Mouse (Mus musculus) lung, postnatal 0 days (tissue): Measurements from ENCODE around the gene Ccdc91. TPM values are rescaled to one million over a fixed set of nuclear protein-coding genes. Genes with fewer than 3 reads are reported as not detected.

Experiments used
- ATAC-seq: fragments of 200-750 bp; cut with Nextera tagmentation; 2 replicates; pipeline ENCODE4 v1.8.0; 2017; ENCODE audit warnings: moderate library complexity
- DNase-seq: peaks from one replicate; pipeline ENCODE4 v3.0.0-alpha.2; 2016; ENCODE audit warnings: low spot score
- H3K27ac ChIP-seq: fragments of 300-500 bp; sonication (generic); 2 replicates; pipeline ENCODE4 v1.5.1; 2014; ENCODE audit warnings: antibody characterized with exemption, mild to moderate bottlenecking, low read length, mixed read lengths
- H3K27me3 ChIP-seq: fragments of 300-500 bp; sonication (generic); replicated peaks from 2 replicates; pipeline ENCODE4 v1.6.1; 2014; ENCODE audit warnings: low read length, mixed read lengths; ENCODE audit not compliant: insufficient read depth
- H3K36me3 ChIP-seq: fragments of 300-500 bp; sonication (generic); 2 replicates; pipeline ENCODE4 v1.6.1; 2014; ENCODE audit warnings: low read length, mixed read lengths; ENCODE audit not compliant: insufficient read depth
- H3K4me1 ChIP-seq: fragments of 300-500 bp; sonication (generic); 2 replicates; pipeline ENCODE4 v1.6.1; 2014; ENCODE audit warnings: antibody characterized with exemption, low read depth, low read length, mixed read lengths; ENCODE audit not compliant: insufficient read depth
- H3K4me2 ChIP-seq: fragments of 300-500 bp; sonication (generic); replicated peaks from 2 replicates; pipeline ENCODE4 v1.6.1; 2014; ENCODE audit warnings: low read depth, mild to moderate bottlenecking, low read length, moderate library complexity, mixed read lengths
- H3K4me3 ChIP-seq: fragments of 300-500 bp; sonication (generic); 2 replicates; pipeline ENCODE4 v1.5.1; 2014; ENCODE audit warnings: low read depth, low read length
- H3K9ac ChIP-seq: fragments of 300-500 bp; sonication (generic); replicated peaks from 2 replicates; pipeline ENCODE4 v1.6.1; 2014; ENCODE audit warnings: low read depth, mild to moderate bottlenecking
- H3K9me3 ChIP-seq: fragments of 300-500 bp; sonication (generic); 2 replicates; pipeline ENCODE4 v1.6.1; 2016; ENCODE audit warnings: low read length, mixed read lengths
- CTCF ChIP-seq: IDR thresholded peaks from 2 replicates; pipeline ENCODE4 v1.5.1; 2016; ENCODE audit warnings: antibody characterized with exemption, mild to moderate bottlenecking
- EP300 ChIP-seq: IDR thresholded peaks from 2 replicates; pipeline ENCODE4 v1.6.1; 2016; ENCODE audit warnings: antibody characterized with exemption, mild to moderate bottlenecking, control low read depth
- WGBS: fragments of 180-500 bp; shearing (Covaris S2); extraction: QIAGEN DNeasy Blood & Tissue Kit; methylation state at CpG from one replicate; pipeline ENCODE4 v1.1.7; 2014; 5-methylcytosine and 5-hydroxymethylcytosine counted together
- polyA plus RNA-seq: library from polyadenylated mRNA; unstranded; fragments of >200 nt; fragmentation: Nextera tagmentation; extraction: Ambion mirVana; gene quantifications from 2 replicates; pipeline ENCODE4 v1.2.1, GENCODE M21; 2015

Gene Ccdc91
- polyA plus RNA-seq, 1 experiment from 2014 or later: 23.9 TPM

- Histone ChIP-seq H3K27ac (no peak overlapping the region), H3K36me3 (no peaks in the 10 kb centered on the region), H3K27me3 (no peaks in the 10 kb centered on the region), H3K4me1 (no peaks in the 10 kb centered on the region), H3K4me3 (no peak overlapping the region), H3K4me2 (no peak overlapping the region), H3K9ac (no peak overlapping the region), H3K9me3 (no peaks in the 10 kb centered on the region)
- TF ChIP-seq CTCF: no peak
- ATAC-seq (no peak), DNase-seq (no peak)
Measured at GRCm38 (mm10) chr6:147644391-147644790, 168.8 kb downstream of the Ccdc91 start.

- no peaks in the 10 kb centered on the region for H3K36me3 ChIP-seq
- TF ChIP-seq EP300 (no peak), CTCF (no peak)
- H3K9me3 ChIP-seq: no peaks in the 10 kb centered on the region
- DNase-seq (no peak), ATAC-seq (no peak)
- no peak overlapping the region for H3K4me2 ChIP-seq
- H3K4me3 ChIP-seq: no peak overlapping the region
- 74% methylated on average over 11 of the region's 11 CpGs for WGBS
- no peak overlapping the region for H3K27ac ChIP-seq
- no peak overlapping the region for H3K9ac ChIP-seq
- H3K27me3 ChIP-seq: no peaks in the 10 kb centered on the region
- no peaks in the 10 kb centered on the region for H3K4me1 ChIP-seq
Measured at GRCm38 (mm10) chr6:147646401-147646968, 170.9 kb downstream of the Ccdc91 start.

- ATAC-seq (peak; percentile 95), DNase-seq (peak; percentile 76)
- Histone ChIP-seq H3K36me3 (no peaks in the 10 kb centered on the region), H3K9me3 (no peaks in the 10 kb centered on the region), H3K9ac (no peak overlapping the region), H3K27ac (no peak overlapping the region), H3K4me2 (no peak overlapping the region), H3K4me1 (no peaks in the 10 kb centered on the region), H3K27me3 (no peaks in the 10 kb centered on the region), H3K4me3 (no peak overlapping the region)
- TF ChIP-seq EP300 (peak; percentile 93), CTCF (no peak)
Measured at GRCm38 (mm10) chr6:147658025-147658424, 182.4 kb downstream of the Ccdc91 start.

- H3K9ac ChIP-seq: no peak overlapping the region
- TF ChIP-seq CTCF (no peak), EP300 (no peak)
- H3K4me1 ChIP-seq: no peaks in the 10 kb centered on the region
- DNase-seq (peak; percentile 15), ATAC-seq (no peak)
- WGBS: 74% methylated on average over 1 of the region's 1 CpGs
- no peak overlapping the region for H3K27ac ChIP-seq
- no peaks in the 10 kb centered on the region for H3K9me3 ChIP-seq
- H3K27me3 ChIP-seq: no peaks in the 10 kb centered on the region
- no peak overlapping the region for H3K4me3 ChIP-seq
- no peak overlapping the region for H3K4me2 ChIP-seq
- H3K36me3 ChIP-seq: no peaks in the 10 kb centered on the region
Measured at GRCm38 (mm10) chr6:147660718-147661117, 185.1 kb downstream of the Ccdc91 start.

GRCm38 (mm10) chr6:147661841-147662240, 186.2 kb downstream of the Ccdc91 start:
- DNase-seq (no peak), ATAC-seq (no peak)
- no peak overlapping the region for H3K27ac ChIP-seq
- no peaks in the 10 kb centered on the region for H3K9me3 ChIP-seq
- no peaks in the 10 kb centered on the region for H3K36me3 ChIP-seq
- no peaks in the 10 kb centered on the region for H3K27me3 ChIP-seq
- H3K4me3 ChIP-seq: no peak overlapping the region
- H3K4me1 ChIP-seq: no peaks in the 10 kb centered on the region
- 78% methylated on average over 4 of the region's 4 CpGs for WGBS
- no peak overlapping the region for H3K9ac ChIP-seq
- no peak overlapping the region for H3K4me2 ChIP-seq
- TF ChIP-seq EP300 (no peak), CTCF (no peak)

GRCm38 (mm10) chr6:147662610-147663009, 187.0 kb downstream of the Ccdc91 start:
- H3K4me2 ChIP-seq: no peak overlapping the region
- no peak for DNase-seq
- no peaks in the 10 kb centered on the region for H3K4me1 ChIP-seq
- H3K9ac ChIP-seq: no peak overlapping the region
- H3K9me3 ChIP-seq: no peaks in the 10 kb centered on the region
- no peaks in the 10 kb centered on the region for H3K27me3 ChIP-seq
- H3K4me3 ChIP-seq: no peak overlapping the region
- 77% methylated on average over 2 of the region's 2 CpGs for WGBS
- no peak overlapping the region for H3K27ac ChIP-seq
- TF ChIP-seq CTCF: no peak
- TF ChIP-seq EP300: no peak
- no peaks in the 10 kb centered on the region for H3K36me3 ChIP-seq
- no peak for ATAC-seq

GRCm38 (mm10) chr6:147664339-147664738, 188.7 kb downstream of the Ccdc91 start:
- peak; percentile 70 for TF ChIP-seq CTCF
- TF ChIP-seq EP300: no peak
- Histone ChIP-seq H3K4me3 (no peak overlapping the region), H3K27ac (no peak overlapping the region), H3K9ac (no peak overlapping the region), H3K4me2 (no peak overlapping the region), H3K9me3 (no peaks in the 10 kb centered on the region), H3K36me3 (no peaks in the 10 kb centered on the region), H3K4me1 (no peaks in the 10 kb centered on the region), H3K27me3 (no peaks in the 10 kb centered on the region)
- peak; percentile 35 for DNase-seq
- 44% methylated on average over 3 of the region's 3 CpGs for WGBS
- no peak for ATAC-seq
